Mouse (Mus musculus): ENCODE measurements at regions not wholly inside any gene's neighbourhood (a gene's known extent, or its start where the extent isn't known, plus 50 kb on each side); places are given as distances from the start of the nearest gene placed in this dataset.

GRCm38 (mm10) chr12:32273474-32273873 lies 65.0 kb upstream of the Pik3cg start:
- no peak for DNase-seq (ENCODE audit: low read depth, low spot score)

DNA sequence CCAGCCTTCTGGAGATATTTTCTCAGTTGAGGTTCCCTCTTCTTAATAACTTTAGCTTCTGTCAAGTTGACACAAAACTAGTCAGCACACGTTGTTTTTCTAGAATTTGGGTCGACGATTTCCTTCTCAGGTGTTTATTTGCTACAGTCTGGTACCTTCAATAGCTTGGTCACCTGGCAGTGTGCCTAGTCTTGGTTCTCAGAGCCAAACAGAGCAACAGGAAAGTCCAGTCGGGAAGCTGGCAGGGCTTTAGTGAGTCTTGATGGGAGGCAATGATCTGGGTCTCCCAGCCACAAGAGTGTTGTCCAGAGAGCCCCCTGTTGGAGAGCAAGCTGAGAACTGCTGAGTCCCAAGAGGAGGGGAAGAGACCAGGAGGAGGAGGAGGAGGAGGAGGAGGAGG lies 71.4 kb upstream of the Pik3cg start:
- no peak for DNase-seq (ENCODE audit: low read depth, low spot score)

DNA sequence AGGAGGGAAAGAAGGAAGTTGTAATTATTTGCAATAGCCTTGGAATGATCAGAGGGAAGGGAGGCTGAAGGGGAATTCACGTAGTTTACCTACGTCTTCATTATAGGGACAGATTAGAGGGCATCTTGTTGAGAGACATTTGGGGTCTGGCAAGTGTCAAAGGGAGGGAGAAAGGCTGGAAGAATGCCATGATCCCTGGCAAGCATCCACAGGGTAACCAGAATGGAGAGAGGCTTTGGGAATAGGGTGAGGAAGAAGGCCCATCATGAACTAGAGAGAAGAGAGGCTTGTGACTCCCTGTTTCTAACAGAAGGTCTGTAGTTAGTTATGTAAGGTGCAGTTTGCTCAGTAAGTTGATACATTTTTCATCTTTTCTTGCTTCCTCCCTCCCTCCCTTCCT lies 71.8 kb upstream of the Pik3cg start:
- DNase-seq (ENCODE audit: low read depth, low spot score): no peak

GRCm38 (mm10) chr12:32282371-32283163 lies 74.1 kb upstream of the Pik3cg start:
- no peak for DNase-seq (ENCODE audit: low read depth, low spot score)

GRCm38 (mm10) chr12:32285039-32285438 lies 76.6 kb upstream of the Pik3cg start:
- DNase-seq (ENCODE audit: low read depth, low spot score): no peak

GRCm38 (mm10) chr12:32286652-32287051 lies 78.2 kb upstream of the Pik3cg start:
- no peak for DNase-seq (ENCODE audit: low read depth, low spot score)

DNA sequence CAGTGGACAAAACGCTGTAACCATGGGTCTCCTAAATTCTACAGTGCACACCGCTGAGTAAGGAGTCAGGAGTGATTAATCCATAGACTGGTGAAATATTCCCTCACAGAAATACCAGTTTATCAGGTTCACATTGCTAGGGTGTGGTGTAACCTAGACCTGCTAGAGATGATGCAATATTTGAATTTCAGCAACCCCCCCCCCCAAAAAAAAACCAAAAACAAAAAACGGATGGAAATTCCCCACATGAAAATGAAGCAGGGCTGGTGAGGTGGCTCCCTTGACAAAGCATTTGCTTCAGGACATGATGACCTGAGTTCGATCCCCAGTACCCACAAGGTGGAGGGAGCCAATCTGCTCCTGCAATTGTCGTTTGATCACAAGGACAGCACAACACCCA lies 82.7 kb upstream of the Pik3cg start:
- DNase-seq (ENCODE audit: low read depth, low spot score): no peak

DNA sequence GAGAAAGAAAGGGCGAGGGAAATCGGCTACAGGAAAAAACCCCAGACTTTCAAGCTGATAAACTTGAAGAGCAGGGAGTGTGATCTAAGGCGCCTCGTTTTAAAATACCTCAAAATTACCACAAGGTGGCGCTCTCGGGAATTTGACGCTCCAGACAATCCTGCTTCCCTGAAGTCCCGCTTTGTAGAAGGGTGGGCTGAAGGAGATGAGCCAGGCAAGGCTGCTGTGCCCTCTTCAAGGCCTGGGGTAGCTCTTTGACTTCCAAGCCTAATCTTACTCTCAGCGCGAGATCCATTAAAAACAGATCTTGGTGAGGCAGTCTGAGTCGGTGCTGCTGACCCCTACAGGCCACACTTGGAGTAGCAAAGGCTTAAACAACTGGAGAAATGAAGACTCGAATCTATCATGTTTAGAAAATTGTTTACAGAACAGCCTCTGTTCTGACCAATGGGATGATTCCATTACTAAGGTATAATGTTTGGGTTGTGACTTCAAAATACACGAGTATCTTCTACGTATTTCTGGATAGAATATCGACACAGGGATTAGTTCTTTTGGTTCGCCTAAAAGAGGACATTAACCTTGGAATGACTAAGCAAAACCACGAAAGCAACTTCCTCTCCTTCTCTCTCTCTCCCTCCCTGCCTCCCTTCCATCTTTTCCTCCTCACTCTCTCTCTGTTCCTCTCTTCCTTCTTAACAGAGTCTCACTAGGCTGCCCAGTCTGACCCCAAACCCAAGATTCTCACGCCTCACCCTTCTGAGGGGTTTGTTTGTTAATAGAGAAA lies 83.7 kb upstream of the Pik3cg start:
- peak; percentile 87 for DNase-seq (ENCODE audit: low read depth, low spot score)

DNA sequence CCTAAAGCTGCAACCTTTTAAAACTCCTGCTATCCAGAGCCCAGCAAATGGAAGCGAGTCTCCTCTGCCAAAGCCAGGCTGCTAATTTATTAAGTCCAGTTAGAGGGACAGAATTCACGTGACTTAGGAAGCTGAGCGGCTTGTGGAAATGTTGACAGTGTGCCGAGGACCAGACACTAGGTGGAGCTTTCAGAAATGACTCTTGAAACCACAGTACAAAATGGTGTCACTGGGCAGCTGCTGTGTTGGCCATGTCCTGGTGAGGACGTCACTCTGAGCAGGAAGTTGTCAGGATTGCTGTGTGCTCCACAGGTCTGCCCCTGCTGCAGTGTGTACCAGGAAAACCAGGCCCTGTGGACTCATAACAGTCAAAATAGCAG lies 84.3 kb upstream of the Pik3cg start:
- peak; percentile 18 for DNase-seq (ENCODE audit: low read depth, low spot score)

- peak; percentile 69 for DNase-seq (ENCODE audit: low read depth, low spot score)
These were observed 81.1 kb upstream of the Ccdc71l start for GRCm38 (mm10) chr12:32297431-32297830.

DNA sequence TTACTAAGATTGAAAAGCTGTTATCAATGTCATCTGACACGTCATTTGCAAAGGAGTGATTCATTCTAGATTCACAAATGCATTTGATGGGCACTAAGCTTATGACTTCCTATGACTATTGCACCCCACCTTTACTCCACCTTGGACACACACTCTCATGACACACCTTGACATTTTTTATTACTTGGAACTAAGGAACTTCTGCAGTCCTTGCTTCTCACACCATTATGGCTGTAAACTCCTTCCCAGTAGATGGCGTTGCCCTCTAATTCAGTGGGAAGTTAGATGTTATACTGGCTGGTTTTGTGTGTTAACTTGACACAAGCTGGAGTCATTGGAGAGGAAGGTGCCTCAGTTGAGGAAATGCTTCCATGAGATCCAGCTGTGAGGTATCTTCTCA lies 78.8 kb upstream of the Ccdc71l start:
- no peak for DNase-seq (ENCODE audit: low read depth, low spot score)

- no peak for DNase-seq (ENCODE audit: low read depth, low spot score)
These were observed 72.8 kb upstream of the Ccdc71l start for GRCm38 (mm10) chr12:32305736-32306135.

DNA sequence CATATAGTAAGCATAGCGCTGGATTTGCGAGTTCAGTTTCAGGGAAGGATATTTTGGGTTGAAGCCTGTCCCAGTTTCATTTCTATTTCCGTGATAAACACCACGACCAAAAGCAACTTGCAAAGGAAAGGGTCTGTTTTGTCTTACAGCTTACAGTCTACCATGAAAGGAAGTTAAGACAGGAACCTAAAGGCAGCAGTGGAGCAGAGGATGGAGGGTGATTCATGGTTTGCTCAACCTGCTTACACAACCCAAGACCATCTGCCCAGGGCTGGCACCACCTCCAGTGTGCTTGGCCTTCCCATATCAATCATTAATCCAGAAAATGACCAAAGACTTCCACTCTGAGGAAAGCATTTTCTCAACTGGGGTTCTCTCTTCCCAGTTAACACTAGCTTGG lies 72.2 kb upstream of the Ccdc71l start:
- DNase-seq (ENCODE audit: low read depth, low spot score): no peak

DNA sequence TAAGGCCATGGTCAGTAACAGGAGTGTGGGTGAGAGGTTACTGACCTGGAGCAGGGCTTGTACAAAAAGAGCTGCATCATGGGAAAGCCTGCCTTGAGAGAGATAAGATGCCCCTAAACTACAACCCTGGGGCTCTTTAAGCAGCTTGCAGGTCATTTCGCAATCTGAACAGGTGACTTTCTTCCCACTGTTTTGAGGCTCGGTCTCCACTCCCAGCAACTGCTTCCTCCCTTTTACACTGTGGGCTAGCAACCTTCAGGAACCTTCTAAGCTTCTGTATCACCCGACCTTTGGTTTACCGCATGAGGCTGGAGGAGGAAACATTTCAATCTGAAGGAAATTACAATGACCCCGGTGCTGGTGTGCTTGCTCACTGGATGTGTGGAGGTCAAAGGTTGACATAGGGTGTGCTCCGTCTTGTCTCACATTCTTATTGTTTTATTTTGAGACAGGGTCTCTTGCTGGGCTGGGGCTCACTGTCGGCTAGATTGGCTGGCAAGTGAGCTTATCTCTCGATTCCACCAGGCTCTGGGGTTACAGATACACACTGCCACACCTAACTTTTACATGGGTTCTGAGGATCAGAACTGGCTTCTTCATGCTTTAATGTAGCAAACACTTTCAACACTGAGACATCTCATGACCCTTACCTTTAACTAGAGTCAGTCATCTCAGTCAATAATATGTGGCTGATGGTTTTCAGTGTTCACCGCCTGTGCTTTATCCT lies 71.1 kb upstream of the Ccdc71l start:
- DNase-seq (ENCODE audit: low read depth, low spot score): no peak

- no peak for DNase-seq (ENCODE audit: low read depth, low spot score)
These were observed 63.3 kb upstream of the Ccdc71l start for GRCm38 (mm10) chr12:32315099-32315783.

Measured in ZHBTc4 (cell line).